Mouse (Mus musculus) adrenal gland, adult 2 months (tissue): ENCODE measurements around the gene Anks1. TPM values are rescaled to one million over a fixed set of nuclear protein-coding genes. Genes with fewer than 3 reads are reported as not detected.

Experiments used
- DNase-seq: peaks from one replicate; pipeline ENCODE4 v3.0.0; 2021
- polyA plus RNA-seq: library from polyadenylated mRNA; depleted of rRNA; stranded (reverse); fragments of >200 nt; gene quantifications from 2 replicates; pipeline ENCODE4 v1.2.3, GENCODE M21; 2012; rRNA removed
- total RNA-seq, 2 experiments: library from RNA; stranded (reverse); gene quantifications; 2 replicates each; pipeline ENCODE4 v1.2.3; 2021

Anks1 gene
- total and polyA plus RNA-seq, 3 experiments, result 23.5 to 41.3 (median 24.9) TPM

DNA sequence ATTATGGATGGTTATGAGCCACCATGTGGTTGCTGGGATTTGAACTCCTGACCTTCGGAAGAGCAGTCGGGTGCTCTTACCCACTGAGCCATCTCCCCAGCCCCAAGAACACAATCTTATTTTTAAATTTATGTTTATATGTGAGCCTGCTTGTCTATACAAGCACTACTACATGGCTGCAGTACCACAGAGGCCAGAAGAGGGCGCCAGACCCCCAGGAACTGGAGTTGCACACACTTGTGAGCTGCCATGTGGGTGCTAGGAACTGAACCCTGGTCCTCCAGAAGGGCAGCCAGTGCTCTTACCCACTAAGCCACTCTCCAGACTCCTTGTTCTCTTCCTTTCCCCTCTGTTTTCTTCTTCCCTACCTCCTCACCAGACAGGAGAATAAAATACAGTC, 184.7 kb downstream of the Anks1 start:
- no peak for DNase-seq

DNA sequence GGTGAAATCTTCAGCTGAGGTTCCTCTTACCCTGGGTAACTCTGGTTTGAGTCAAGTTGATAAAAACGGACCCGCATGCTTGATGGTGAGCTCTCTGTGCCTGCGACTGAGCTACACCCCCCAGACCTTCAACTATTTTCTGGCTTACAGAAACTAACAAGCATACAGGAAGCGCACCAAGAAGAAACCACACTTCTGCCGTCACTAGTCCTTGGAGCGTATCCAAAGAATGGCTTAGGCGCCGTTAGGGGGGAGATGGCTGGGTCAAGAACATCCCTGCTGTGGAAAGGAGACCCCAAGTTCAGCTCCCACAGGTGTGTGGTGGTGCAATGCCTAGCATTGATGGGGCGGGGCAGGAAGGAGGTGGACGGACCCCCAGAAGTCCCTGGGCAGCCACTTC, 187.3 kb downstream of the Anks1 start:
- no peak for DNase-seq

DNA sequence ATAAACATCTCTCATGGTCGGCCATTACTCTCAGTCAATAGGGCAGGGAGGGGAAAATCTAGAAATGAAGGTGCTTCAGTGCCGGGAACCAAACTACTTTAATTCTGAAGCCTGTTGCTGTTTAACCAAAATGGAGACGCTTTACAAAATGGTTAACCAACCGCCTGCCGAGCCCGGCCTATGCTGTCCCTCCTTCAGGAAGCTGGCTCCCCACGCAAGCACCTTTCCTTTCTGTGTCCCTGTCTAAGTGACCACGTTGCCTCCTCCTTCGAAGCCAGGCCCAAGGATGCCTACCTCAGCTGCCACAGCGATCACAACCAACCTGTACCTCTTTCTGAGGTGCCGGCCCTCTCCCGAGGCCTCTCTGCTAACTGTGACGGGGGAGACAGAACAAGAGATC, 188.2 kb downstream of the Anks1 start:
- DNase-seq, result no peak

DNA sequence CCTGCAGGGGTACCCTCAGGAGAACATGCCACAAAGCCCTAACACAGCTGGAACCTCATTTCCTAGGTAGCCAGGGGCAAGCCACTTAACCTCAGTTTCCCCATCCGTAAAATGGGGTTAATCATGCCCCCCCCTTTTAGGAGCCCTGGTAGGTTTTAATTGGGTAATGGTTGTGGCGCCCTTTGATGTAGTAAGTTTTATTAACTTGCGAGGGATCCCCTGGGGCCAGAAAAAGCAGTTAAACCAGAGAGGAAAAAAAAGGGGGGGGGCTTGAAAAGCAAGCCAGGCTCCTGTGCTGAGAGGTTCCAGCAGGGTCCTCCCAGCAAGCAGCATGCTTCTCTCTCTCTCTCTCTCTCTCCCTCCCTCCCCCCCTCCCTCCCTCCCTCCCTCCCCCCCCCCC, 190.0 kb downstream of the Anks1 start:
- no peak for DNase-seq

DNA sequence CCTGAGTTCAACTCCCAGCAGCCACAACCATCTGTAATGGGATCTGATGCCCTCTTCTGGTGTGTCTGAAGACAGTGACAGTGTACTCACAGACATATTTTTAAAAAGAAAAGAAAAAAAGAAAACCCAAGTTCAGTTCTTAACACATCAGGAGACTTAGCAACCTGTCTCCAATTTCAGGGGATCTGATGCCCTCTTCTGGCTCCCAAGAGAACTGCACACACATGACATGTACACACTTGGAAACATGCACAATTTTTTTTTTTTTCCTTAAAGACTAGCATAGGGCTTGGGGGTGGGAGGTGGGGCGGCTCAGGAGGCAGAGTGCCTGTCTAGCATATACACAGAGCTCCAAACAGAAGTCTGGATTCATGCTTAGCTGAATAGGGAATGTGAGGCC, 191.6 kb downstream of the Anks1 start:
- no peak for DNase-seq

DNA sequence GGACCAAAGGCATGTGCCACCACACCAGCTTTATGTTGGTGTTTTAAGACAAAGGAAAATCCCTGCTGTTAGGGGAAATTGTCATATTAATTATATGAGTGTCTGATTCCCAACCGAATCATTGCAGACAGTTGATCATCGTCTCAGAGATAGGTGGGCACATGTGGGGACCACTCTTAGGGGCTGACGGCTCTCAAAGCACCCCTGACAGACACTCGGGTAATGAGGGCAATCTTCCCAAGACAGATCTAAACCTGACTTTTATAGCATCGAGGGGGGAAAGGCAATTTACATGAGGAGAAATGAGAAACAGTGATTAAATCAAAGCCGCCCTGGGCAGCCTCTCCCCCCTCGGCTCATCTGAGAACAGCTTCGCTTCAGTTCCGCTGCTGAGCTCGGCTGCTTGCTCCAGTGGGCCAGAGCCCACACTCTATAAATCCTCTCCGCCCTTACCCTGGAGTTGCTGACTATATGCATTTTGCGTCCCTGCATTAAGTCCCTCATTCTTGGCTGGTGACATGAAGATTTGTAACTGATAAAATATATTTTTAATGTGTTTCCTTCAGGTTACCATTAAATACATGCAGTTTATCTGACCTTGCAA, 192.3 kb downstream of the Anks1 start:
- DNase-seq, result no peak

DNA sequence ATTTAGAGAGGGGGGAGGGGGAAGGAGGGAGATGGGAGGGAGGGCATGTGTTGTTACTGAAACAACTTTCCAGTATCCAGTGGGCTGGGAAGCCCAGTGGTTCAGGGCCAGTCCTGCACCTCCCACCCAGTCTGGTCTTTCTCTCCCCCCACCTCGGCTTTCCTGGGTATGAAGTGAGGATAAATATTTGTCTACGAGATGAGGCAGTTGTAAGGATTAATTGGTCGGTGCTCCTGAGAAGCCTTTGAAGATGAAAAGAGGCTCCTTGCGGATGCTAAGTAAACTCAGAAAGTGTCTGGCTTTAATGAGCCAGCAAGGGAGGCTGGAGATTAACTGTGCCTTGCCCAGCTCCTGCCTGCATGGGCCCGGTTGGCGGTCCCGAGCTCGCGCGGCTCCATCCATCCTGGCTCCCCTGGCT, 192.8 kb downstream of the Anks1 start:
- no peak for DNase-seq

DNA sequence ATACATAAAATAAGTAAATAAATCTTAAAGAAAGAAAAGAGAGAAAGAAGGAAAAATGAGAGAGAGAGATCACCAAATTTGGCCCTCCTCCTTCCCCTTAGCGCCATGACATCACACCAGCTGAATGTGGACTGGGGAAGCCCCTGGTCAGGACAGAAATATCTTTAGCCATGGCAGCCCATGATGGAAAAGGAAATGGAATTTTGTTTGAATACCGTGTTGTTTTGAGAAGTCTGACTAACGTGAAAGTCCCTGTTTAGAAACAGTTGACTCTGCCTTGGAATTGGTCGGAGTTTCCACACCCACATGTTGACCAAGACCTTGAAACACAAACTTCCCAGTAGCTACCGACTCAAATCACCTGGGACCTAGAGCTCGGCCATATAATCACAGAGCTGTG, 195.3 kb downstream of the Anks1 start:
- no peak for DNase-seq

DNA sequence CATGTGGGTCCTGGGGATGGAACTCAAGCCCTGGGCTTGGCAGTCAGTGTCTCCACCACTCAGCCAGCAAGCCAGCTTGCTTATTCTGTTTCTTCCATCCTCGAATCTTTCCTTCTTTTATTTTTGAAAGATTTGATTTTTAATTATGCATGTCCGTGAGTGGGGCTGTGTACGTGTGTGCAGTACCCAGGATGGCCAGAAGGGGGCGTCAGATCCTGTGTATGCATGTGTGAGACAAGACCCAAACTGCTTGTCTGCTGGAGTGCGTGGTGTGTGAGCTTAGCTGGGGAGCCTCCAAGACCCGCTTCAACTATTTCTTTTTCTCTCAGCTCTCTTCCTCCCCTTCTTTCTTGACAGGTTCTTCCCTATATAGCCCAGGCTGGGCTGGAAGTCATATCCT, 197.2 kb downstream of the Anks1 start:
- no peak for DNase-seq

DNA sequence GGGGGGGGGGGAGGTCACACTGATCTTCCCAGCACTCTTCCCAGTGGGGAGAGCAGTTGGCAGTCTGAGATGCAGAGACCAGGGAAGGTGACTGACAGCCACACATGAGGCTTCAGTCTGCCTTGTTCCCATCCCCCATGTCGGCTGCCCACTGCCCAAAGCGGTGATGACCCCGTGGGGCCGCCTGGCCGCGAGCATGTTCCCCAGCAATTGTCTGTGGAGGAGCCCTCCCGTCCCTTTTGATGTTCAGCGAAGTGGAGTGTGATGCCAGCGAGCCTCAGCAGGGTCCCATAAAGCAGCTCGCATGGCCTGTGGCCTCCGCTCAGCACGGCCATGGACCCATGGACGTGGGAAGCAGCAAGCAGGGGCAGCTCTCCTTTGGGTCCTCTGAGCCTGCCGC, 198.2 kb downstream of the Anks1 start:
- no peak for DNase-seq

DNA sequence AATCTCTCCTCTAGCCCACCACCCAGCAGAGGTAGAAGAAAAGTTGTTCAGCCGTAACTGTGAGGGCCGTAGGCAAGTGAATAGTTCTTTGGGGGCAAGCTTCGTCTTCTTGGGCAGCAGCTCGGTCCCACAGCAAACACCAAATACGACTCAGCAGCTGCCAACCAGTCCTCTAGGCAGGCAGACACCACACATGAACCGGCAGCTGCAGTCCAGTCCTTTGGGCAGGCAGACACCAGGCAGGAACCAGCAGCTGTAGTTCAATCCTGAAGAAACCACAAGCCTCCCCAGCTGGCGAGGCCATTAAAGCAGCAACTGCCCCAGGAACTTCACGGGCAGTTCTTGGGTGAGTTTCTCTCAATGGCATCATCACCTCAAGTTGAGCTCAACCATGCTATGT, 203.2 kb downstream of the Anks1 start:
- no peak for DNase-seq

Other genes with a start within 250 kb of the Anks1 start
- under 1 TPM in 1 of 2 experiments, not detected in 1; 0.28 TPM for gene Spdef, start 180.4 kb upstream of the Anks1 start, total RNA-seq
- 0.11 and 0.47 TPM in 2 replicates for gene Spdef, start 180.4 kb upstream of the Anks1 start, polyA plus RNA-seq
- 100 to 1,000 TPM; 159 to 164 TPM for gene D17Wsu92e, start 88.7 kb upstream of the Anks1 start, total RNA-seq
- 113 and 145 TPM in 2 replicates for gene D17Wsu92e, start 88.7 kb upstream of the Anks1 start, polyA plus RNA-seq
- 10 to 100 TPM; 74.5 to 79.8 TPM for gene Snrpc, start 71.2 kb upstream of the Anks1 start, total RNA-seq
- 180 and 188 TPM in 2 replicates for gene Snrpc, start 71.2 kb upstream of the Anks1 start, polyA plus RNA-seq
- gene Uhrf1bp1, start 52.9 kb upstream of the Anks1 start, total RNA-seq, result 10 to 100 TPM; 25.2 to 38.7 TPM
- 14.1 and 15.0 TPM in 2 replicates for gene Uhrf1bp1, start 52.9 kb upstream of the Anks1 start, polyA plus RNA-seq
- 10 to 100 TPM; 17.7 to 30.9 TPM for gene Taf11, start 538 bp downstream of the Anks1 start, total RNA-seq
- gene Taf11, start 538 bp downstream of the Anks1 start, polyA plus RNA-seq, result 7.4 and 8.3 TPM in 2 replicates
- gene Tcp11, start 171.3 kb downstream of the Anks1 start, total RNA-seq, result under 1 TPM in 1 of 2 experiments, not detected in 1; 0.24 TPM
- gene Tcp11, start 171.3 kb downstream of the Anks1 start, polyA plus RNA-seq, result 0.08 TPM in 1 of 2 replicates, not detected in the other
- gene Scube3, start 232.8 kb downstream of the Anks1 start, total RNA-seq, result 10 to 100 TPM in 1 of 2 experiments, 1 to 10 TPM in 1; 9.8 to 16.7 TPM
- 28.1 and 33.1 TPM in 2 replicates for gene Scube3, start 232.8 kb downstream of the Anks1 start, polyA plus RNA-seq